Mouse (Mus musculus): ENCODE data around the gene Dmrt1. TPM values are rescaled to one million over a fixed set of nuclear protein-coding genes. Genes with fewer than 3 reads are reported as not detected.

Gene Dmrt1
- polyA plus RNA-seq (2012; rRNA removed): 0.32 and 0.34 TPM in 2 replicates

GRCm38 (mm10) chr19:25505360-25506196 is at the start of gene Dmrt1:
Gene Dmrt1 (plus strand): TSS chr19:25505618.

GRCm38 (mm10) chr19:25610015-25610410 is 104.6 kb downstream of the Dmrt1 start, which contains the start of gene Dmrt3:
Gene Dmrt3 (plus strand): TSS chr19:25610301.

Other genes with a start within 250 kb of the Dmrt1 start
- 5.1 and 8.1 TPM in 2 replicates for gene Dmrt3, start 104.7 kb downstream of the Dmrt1 start, polyA plus RNA-seq (2012; rRNA removed)
- 0.64 and 10.4 TPM in 2 replicates for gene Dmrt2, start 166.8 kb downstream of the Dmrt1 start, polyA plus RNA-seq (2012; rRNA removed)